Mouse (Mus musculus) midbrain, postnatal 0 days (tissue): ENCODE measurements around the gene Srm. TPM values are rescaled to one million over a fixed set of nuclear protein-coding genes. Genes with fewer than 3 reads are reported as not detected.

ENCODE experiments used
- ATAC-seq: fragments of 200-750 bp; cut with Nextera tagmentation; 2 replicates; pipeline ENCODE4 v1.8.0; 2017; ENCODE audit warnings: moderate number of reproducible peaks, mild to moderate bottlenecking, moderate TSS enrichment, moderate library complexity; ENCODE audit not compliant: low FRiP score
- DNase-seq: peaks from one replicate; pipeline ENCODE4 v3.0.0-alpha.2; 2015; ENCODE audit warnings: low spot score
- H3K27ac ChIP-seq: fragments of 300-500 bp; sonication (generic); 2 replicates; pipeline ENCODE4 v1.5.1; 2014; ENCODE audit warnings: low read depth, mild to moderate bottlenecking, low read length, mixed read lengths
- H3K27me3 ChIP-seq: fragments of 300-500 bp; sonication (generic); 2 replicates; pipeline ENCODE4 v1.6.1; 2014; ENCODE audit warnings: low read length, control low read depth, mixed read lengths; ENCODE audit not compliant: insufficient read depth
- H3K36me3 ChIP-seq: fragments of 300-500 bp; sonication (generic); 2 replicates; pipeline ENCODE4 v1.6.1; 2014; ENCODE audit warnings: low read length, control low read depth, mixed read lengths; ENCODE audit not compliant: insufficient read depth
- H3K4me1 ChIP-seq: fragments of 300-500 bp; sonication (generic); 2 replicates; pipeline ENCODE4 v1.6.1; 2014; ENCODE audit warnings: mild to moderate bottlenecking, control low read depth, antibody characterized with exemption, low read length, mixed read lengths; ENCODE audit not compliant: insufficient read depth
- H3K4me2 ChIP-seq: fragments of 300-500 bp; sonication (generic); 2 replicates; pipeline ENCODE4 v1.6.1; 2014; ENCODE audit warnings: low read depth, mild to moderate bottlenecking, low read length, mixed read lengths; ENCODE audit not compliant: poor library complexity, severe bottlenecking
- H3K4me3 ChIP-seq: fragments of 300-500 bp; sonication (generic); 2 replicates; pipeline ENCODE4 v1.5.1; 2014; ENCODE audit warnings: low read depth, mild to moderate bottlenecking, low read length, moderate library complexity
- H3K9ac ChIP-seq: fragments of 300-500 bp; sonication (generic); replicated peaks from 2 replicates; pipeline ENCODE4 v1.6.1; 2014; ENCODE audit warnings: mild to moderate bottlenecking, low read length, moderate library complexity, mixed read lengths; ENCODE audit not compliant: poor library complexity, severe bottlenecking
- H3K9me3 ChIP-seq: fragments of 300-500 bp; sonication (generic); 2 replicates; pipeline ENCODE4 v1.6.1; 2016; ENCODE audit warnings: low read length, control low read depth
- CTCF ChIP-seq: IDR thresholded peaks from 2 replicates; pipeline ENCODE4 v1.5.1; 2016; ENCODE audit warnings: antibody characterized with exemption, mild to moderate bottlenecking
- WGBS: fragments of 180-500 bp; shearing (Covaris S2); extraction: QIAGEN DNeasy Blood & Tissue Kit; methylation state at CpG from one replicate; pipeline ENCODE4 v1.1.7; 2014; 5-methylcytosine and 5-hydroxymethylcytosine counted together
- polyA plus RNA-seq: library from polyadenylated mRNA; unstranded; fragments of >200 nt; fragmentation: Nextera tagmentation; extraction: Ambion mirVana; gene quantifications from 2 replicates; pipeline ENCODE4 v1.2.1, GENCODE M21; 2015
- total RNA-seq: library from RNA; depleted of rRNA; stranded (reverse); fragments of >200 nt; gene quantifications from 2 replicates; pipeline ENCODE4 v1.2.3, GENCODE M21; 2014

The Srm gene
- total and polyA plus RNA-seq, 2 experiments from 2014 or later: 74.9 to 148 TPM

DNA sequence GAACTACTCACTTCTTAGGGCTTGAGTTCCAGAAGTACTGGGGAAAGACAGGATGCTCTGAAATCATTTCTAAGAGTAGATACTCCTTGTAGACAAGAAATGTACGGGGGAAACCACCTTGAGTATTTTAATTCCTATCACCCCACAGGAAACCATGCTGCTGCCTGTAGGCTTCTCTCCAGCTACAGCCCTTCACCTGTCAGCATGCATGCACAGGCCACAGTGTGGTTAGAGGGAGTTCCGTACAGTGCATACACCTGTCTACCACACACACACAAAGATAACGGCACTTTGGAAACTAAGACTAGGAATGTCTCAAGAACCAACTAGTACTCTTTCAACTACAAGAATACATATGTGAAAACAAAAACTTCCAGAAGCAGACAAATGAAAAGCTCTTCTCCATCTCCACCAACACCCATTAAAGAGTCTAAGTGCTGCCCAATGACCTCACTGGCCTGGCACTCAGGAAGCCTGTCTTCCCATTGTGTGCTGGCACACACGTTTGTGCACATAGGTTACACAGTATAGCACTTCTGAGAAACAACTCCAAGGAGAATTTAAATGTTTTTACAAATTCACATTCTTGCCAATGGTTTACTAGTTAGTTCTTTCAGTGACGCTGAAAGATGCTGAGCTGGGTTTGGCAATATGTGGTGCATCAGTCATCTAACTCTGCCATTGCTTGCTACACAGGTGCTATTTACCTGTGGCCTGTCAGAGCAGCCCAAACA, 19.5 kb downstream of the Srm start:
- Histone ChIP-seq H3K4me1 (no peaks in the 10 kb centered on the region), H3K36me3 (peaks cover 14% of the 10 kb centered on the region), H3K27ac (no peak overlapping the region), H3K9me3 (no peaks in the 10 kb centered on the region), H3K4me2 (no peak overlapping the region), H3K9ac (no peak overlapping the region), H3K4me3 (no peak overlapping the region), H3K27me3 (no peaks in the 10 kb centered on the region)
- WGBS: 77% methylated on average over 5 of the region's 5 CpGs
- ATAC-seq: no peak
- TF ChIP-seq CTCF: no peak
- no peak for DNase-seq

DNA sequence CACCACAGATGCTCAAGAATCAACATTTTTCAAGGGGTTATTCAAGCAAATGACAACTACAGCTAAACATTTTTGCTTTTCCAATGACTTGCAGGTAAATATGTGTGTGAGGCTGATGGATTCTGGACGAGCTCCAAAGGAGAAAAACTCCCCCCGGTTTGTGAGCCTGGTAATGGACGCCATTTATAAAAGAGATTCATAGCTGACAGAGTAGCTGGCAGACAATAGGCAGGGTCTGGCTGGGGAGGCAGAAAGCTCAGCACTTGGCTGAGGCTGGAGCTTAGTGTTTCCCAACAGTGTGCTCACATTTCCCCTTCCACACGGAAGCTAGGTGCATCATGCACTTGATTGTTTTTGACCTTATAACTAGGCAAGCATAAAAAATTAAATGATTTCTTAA, 21.3 kb downstream of the Srm start:
- Histone ChIP-seq H3K27ac (no peak overlapping the region), H3K4me3 (no peak overlapping the region), H3K36me3 (peaks cover 14% of the 10 kb centered on the region), H3K4me1 (no peaks in the 10 kb centered on the region), H3K4me2 (no peak overlapping the region), H3K27me3 (no peaks in the 10 kb centered on the region), H3K9me3 (no peaks in the 10 kb centered on the region), H3K9ac (no peak overlapping the region)
- no peak for TF ChIP-seq CTCF
- 54% methylated on average over 4 of the region's 4 CpGs for WGBS
- ATAC-seq (no peak), DNase-seq (peak; percentile 22)

DNA sequence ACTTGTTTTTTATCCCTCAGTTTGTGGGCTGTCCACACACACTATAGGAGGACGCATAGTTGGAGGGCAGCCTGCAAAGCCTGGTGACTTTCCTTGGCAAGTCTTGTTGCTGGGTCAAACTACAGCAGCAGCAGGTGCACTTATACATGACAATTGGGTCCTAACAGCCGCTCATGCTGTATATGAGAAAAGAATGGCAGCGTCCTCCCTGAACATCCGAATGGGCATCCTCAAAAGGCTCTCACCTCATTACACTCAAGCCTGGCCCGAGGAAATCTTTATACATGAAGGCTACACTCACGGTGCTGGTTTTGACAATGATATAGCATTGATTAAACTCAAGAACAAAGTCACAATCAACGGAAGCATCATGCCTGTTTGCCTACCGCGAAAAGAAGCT, 22.4 kb downstream of the Srm start:
- DNase-seq (no peak), ATAC-seq (no peak)
- Histone ChIP-seq H3K4me2 (no peak overlapping the region), H3K4me3 (no peak overlapping the region), H3K36me3 (peaks cover 20% of the 10 kb centered on the region), H3K27me3 (no peaks in the 10 kb centered on the region), H3K27ac (no peak overlapping the region), H3K9me3 (no peaks in the 10 kb centered on the region), H3K9ac (no peak overlapping the region), H3K4me1 (no peaks in the 10 kb centered on the region)
- 66% methylated on average over 9 of the region's 9 CpGs for WGBS
- no peak for TF ChIP-seq CTCF

DNA sequence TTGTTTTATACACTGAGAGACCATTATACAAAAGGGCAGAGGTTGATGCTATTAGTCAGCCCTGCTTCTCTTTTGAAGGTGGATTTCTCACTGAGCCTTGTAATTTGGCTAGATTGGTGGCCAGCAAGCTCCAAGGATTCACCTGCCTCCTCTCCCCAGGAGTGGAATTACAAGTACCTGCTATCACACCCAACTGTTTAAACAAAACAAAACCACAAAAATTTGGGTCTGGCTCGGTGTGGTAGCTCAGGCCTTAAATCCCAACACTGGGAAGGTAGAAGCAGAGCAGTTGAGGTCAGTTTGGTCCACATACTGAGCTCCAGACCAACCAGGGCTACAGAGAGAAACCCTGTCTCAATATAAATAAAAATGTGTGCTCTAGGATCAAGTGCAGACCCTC, 28.5 kb downstream of the Srm start:
- no peaks in the 10 kb centered on the region for H3K4me1 ChIP-seq
- H3K4me3 ChIP-seq: no peak overlapping the region
- H3K27ac ChIP-seq: no peak overlapping the region
- 86% methylated on average over 1 of the region's 1 CpGs for WGBS
- DNase-seq: no peak
- ATAC-seq: no peak
- no peak overlapping the region for H3K9ac ChIP-seq
- TF ChIP-seq CTCF: no peak
- H3K36me3 ChIP-seq: peaks cover 41% of the 10 kb centered on the region
- no peak overlapping the region for H3K4me2 ChIP-seq
- H3K9me3 ChIP-seq: no peaks in the 10 kb centered on the region
- H3K27me3 ChIP-seq: no peaks in the 10 kb centered on the region

DNA sequence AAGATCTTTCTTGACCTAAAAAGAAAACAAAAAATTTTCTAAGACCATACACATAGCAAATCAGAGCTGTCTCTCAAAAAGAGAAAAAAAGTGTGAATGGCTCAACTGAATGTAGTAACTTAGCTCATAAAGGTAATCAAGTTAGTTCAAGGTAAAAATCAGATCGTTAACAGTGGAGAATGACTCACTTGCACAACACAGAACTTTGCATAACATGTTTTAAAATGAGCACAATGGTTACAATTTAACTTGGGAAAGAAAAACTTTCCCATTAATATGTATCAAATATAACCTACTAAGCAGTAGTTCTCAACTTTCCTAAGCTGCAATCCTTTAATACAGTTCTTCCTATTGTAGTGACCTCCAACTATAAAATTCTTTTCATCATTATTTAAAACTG, 29.4 kb downstream of the Srm start:
- peaks cover 41% of the 10 kb centered on the region for H3K36me3 ChIP-seq
- H3K9ac ChIP-seq: no peak overlapping the region
- H3K27ac ChIP-seq: no peak overlapping the region
- ATAC-seq: no peak
- H3K4me1 ChIP-seq: no peaks in the 10 kb centered on the region
- no peaks in the 10 kb centered on the region for H3K27me3 ChIP-seq
- DNase-seq: no peak
- WGBS: 92% methylated on average over 1 of the region's 1 CpGs
- no peak overlapping the region for H3K4me3 ChIP-seq
- H3K9me3 ChIP-seq: no peaks in the 10 kb centered on the region
- H3K4me2 ChIP-seq: no peak overlapping the region
- TF ChIP-seq CTCF: no peak

DNA sequence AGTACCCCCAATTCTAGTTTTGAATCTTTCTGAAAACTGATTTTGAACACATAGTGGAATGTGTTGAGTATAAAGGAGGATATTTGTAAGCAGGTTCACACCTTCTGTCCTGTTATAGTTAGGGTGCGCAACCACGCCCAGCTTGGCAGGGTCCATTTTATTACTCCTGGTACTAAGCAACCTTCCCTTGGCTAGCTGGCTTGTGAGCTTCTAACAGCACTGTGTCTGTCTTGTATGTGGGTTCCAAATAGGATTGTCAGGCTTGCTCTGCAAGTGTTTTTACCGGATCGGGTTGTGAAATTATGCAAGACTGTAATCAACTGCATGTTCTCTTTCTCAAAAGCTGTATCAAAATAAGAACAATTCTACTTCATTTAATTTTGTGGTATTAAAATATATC, 31.2 kb downstream of the Srm start:
- no peaks in the 10 kb centered on the region for H3K9me3 ChIP-seq
- H3K27me3 ChIP-seq: no peaks in the 10 kb centered on the region
- H3K4me1 ChIP-seq: no peaks in the 10 kb centered on the region
- DNase-seq: no peak
- WGBS: 89% methylated on average over 4 of the region's 4 CpGs
- H3K27ac ChIP-seq: no peak overlapping the region
- H3K9ac ChIP-seq: no peak overlapping the region
- no peak for TF ChIP-seq CTCF
- no peak overlapping the region for H3K4me3 ChIP-seq
- peaks cover 41% of the 10 kb centered on the region for H3K36me3 ChIP-seq
- ATAC-seq: no peak
- no peak overlapping the region for H3K4me2 ChIP-seq
